Mouse (Mus musculus): ENCODE results near the gene Ltk.

DNA sequence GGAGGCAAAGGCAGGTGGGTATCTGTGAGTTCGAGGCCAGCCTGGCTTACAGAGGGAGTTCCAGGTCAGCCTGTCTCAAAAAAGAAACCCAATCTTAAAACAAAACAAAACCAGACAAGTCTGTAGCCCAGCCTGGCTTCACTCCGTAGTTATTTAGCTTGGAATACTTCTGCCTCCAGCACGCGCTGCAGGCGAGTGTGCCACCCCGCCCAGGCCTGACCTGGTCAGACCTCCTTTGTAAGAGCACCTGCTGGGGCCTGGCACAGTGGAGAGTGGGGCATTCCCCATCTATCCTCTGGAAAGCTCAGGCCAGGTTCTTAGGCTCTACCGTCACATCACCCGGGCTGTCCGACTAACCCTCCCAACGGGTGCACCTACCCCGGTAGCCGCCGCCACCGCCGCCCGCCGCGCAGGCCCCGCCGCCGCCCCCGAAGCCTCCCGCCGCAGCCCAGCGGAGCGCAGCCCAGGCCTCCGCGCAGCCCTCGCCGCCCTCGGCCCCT is 2.6 kb downstream of the Ltk start:
- TF ChIP-seq CTCF (conservative IDR thresholded peaks at IDR 0.05; ENCODE audit: low read length) (no peak), NANOG (IDR thresholded peaks at IDR 0.05; ENCODE audit: borderline replicate concordance, low read length) (no peak)

Measured in E14TG2a.4 (cell line).